31 mouse cellular contexts compared by ENCODE assay signal in the genomic region with DNA sequence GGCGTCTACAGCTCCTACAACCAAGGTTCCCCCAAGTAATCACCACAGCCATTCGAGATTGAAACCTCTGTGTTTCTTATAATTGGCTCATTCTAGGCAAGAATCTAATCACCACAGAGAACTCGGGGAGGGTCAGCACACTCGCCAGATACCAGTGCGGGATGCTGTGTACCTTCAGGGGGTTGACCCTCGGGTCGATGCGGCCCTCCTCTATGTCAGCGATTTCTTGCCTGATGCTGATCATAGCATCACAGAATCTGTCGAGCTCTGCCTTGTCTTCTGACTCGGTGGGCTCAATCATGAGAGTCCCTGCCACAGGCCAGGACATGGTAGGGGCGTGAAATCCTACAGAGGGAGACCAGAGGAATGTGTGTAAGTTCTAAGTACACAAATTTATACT.
"Had no signal": no experiment of that assay in that cellular context is flagged by ENCODE, and none has a peak within 500 bp of the region (broad histone marks: within the 10 kb centered on the region; RNA-seq: fewer than 3 reads in every experiment).

No protein-coding gene starts in this region.

- H3K4me3 ChIP-seq: limb, embryonic 10.5 days; limb, embryonic 12.5 days; limb, embryonic 13.5 days; limb, embryonic 15.5 days; liver, embryonic 12.5 days; liver, embryonic 13.5 days; liver, embryonic 15.5 days; lung, embryonic 15.5 days; megakaryocyte, embryonic 14.5 days; midbrain, embryonic 10.5 days; midbrain, embryonic 12.5 days; midbrain, embryonic 13.5 days; midbrain, embryonic 15.5 days; neural tube, embryonic 12.5 days had no signal

- H3K4me1 ChIP-seq: liver, embryonic 13.5 days; liver, embryonic 15.5 days; lung, embryonic 15.5 days; midbrain, embryonic 10.5 days had no signal

- H3K4me2 ChIP-seq: limb, embryonic 12.5 days; limb, embryonic 13.5 days; limb, embryonic 15.5 days; liver, embryonic 11.5 days; liver, embryonic 12.5 days; liver, embryonic 13.5 days; liver, embryonic 15.5 days; lung, embryonic 14.5 days; lung, embryonic 15.5 days; midbrain, embryonic 11.5 days; midbrain, embryonic 12.5 days; midbrain, embryonic 13.5 days; midbrain, embryonic 15.5 days; neural tube, embryonic 12.5 days had no signal

- H3K9me3 ChIP-seq: limb, embryonic 10.5 days; limb, embryonic 15.5 days; liver, embryonic 12.5 days; liver, embryonic 15.5 days; lung, embryonic 15.5 days; midbrain, embryonic 12.5 days; midbrain, embryonic 13.5 days; midbrain, embryonic 15.5 days had no signal

- DNase-seq: left cerebral cortex, postnatal 4 days; liver; liver, embryonic 13.5 days; liver, postnatal 0 days; lung, adult 18-20 months; lung, adult 2 months; lung, embryonic 14.5 days; lung, postnatal 10 days; lung, postnatal 14 days; lung, postnatal 36 days; lung, postnatal 4 days; midbrain, embryonic 14.5 days had no signal

- H3K27ac ChIP-seq: limb, embryonic 10.5 days; limb, embryonic 12.5 days; limb, embryonic 13.5 days; limb, embryonic 15.5 days; liver, embryonic 12.5 days; liver, embryonic 13.5 days; liver, embryonic 14.5 days; liver, embryonic 15.5 days; lung, embryonic 15.5 days; macrophage; midbrain, embryonic 10.5 days; midbrain, embryonic 12.5 days; midbrain, embryonic 13.5 days; midbrain, embryonic 15.5 days; neural tube, embryonic 12.5 days had no signal

- ATAC-seq: liver, embryonic 12.5 days; liver, postnatal 0 days; lung, postnatal 0 days; midbrain, embryonic 13.5 days; midbrain, embryonic 15.5 days; midbrain, embryonic 16.5 days had no signal

- H3K27me3 ChIP-seq: limb, embryonic 12.5 days; limb, embryonic 13.5 days; limb, embryonic 15.5 days; liver, embryonic 12.5 days; liver, embryonic 13.5 days; liver, embryonic 15.5 days; lung, embryonic 15.5 days; megakaryocyte, embryonic 14.5 days; midbrain, embryonic 12.5 days; midbrain, embryonic 13.5 days; midbrain, embryonic 15.5 days; neural tube, embryonic 12.5 days had no signal
